Mouse (Mus musculus): ENCODE measurements around the gene Fam167b. TPM values are rescaled to one million over a fixed set of nuclear protein-coding genes. Genes with fewer than 3 reads are reported as not detected.

Fam167b gene
- total and polyA plus RNA-seq, 2 experiments from 2014 or later, result 6.1 to 6.2 TPM

DNA sequence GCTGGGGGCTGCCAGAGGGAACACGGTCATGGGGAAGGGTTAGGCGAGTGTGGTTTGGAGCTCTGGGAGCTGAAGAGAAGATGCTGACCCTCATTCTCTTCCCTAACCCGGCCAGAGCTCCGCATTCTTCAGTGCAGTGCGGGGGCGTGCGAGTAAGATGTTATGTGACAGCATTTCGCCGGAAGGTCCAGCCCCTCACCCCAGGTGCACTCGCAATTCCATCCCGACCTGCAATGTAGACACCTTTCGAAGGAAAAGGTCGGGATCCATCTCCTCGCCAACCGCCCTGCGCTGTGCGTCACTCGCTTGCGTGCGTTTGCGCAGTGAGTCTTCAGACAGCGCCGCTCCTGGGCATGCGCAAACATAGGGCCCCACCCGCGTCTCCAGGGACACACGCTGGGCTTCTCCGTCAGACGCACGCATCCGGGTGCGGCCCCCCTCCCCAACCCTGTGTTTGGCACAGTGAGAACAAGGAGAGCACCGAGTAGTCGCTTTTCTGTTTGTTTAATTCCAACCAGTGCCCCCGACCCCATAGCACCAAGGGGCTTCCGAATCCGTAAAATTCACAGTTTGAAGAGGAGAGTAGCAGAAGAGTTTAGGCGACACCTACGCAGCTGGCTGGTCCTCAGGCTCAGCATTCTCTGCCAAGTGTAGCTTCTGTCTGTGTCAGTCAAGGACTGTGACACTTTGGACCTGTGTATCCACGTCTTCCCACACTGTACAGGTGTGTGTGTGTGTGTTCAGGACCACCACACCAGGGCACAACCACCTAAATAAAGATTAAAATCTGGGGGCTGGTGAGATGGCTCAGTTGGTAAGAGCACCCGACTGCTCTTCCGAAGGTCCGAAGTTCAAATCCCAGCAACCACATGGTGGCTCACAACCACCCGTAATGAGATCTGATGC lies 40.7 kb upstream of the Fam167b start, which contains the start of gene Iqcc:
Gene Iqcc, minus strand, starts transcription at position 314 of the 906 bp plus-strand sequence.
- no peaks in the 10 kb centered on the region for H3K9me3 ChIP-seq (replicated peaks; ENCODE audit: control insufficient read depth, low read length)
- peak; percentile 92 for DNase-seq (ENCODE audit: low spot score)
- H3K27ac ChIP-seq (ENCODE audit: low read depth), result peak within 1 kb of the TSS; percentile 85
- peak within 1 kb of the TSS; percentile 64 for H3K9ac ChIP-seq (replicated peaks; ENCODE audit: low read depth, low read length)
- no peak for TF ChIP-seq CTCF (IDR thresholded peaks at IDR 0.05; ENCODE audit: low read depth)
- no peak for TF ChIP-seq EP300 (IDR thresholded peaks at IDR 0.05; ENCODE audit: low read depth)
- no peaks in the 10 kb centered on the region for H3K27me3 ChIP-seq (ENCODE audit: control insufficient read depth, insufficient read depth, low read length)
- peaks cover 20% of the 10 kb centered on the region for H3K36me3 ChIP-seq (replicated peaks; ENCODE audit: control insufficient read depth, insufficient read depth, low read length)
- H3K4me3 ChIP-seq (ENCODE audit: low read depth, low read length), result peak within 1 kb of the TSS; percentile 58
- ATAC-seq (ENCODE audit: insufficient read depth, low read depth), result peak; percentile 86
- 4% methylated on average over 43 of the region's 44 CpGs for WGBS
- peak within 1 kb of the TSS; percentile 85 for H3K4me2 ChIP-seq (ENCODE audit: low read depth, low read length)
- peaks cover 30% of the 10 kb centered on the region for H3K4me1 ChIP-seq (ENCODE audit: control insufficient read depth, insufficient read depth)

DNA sequence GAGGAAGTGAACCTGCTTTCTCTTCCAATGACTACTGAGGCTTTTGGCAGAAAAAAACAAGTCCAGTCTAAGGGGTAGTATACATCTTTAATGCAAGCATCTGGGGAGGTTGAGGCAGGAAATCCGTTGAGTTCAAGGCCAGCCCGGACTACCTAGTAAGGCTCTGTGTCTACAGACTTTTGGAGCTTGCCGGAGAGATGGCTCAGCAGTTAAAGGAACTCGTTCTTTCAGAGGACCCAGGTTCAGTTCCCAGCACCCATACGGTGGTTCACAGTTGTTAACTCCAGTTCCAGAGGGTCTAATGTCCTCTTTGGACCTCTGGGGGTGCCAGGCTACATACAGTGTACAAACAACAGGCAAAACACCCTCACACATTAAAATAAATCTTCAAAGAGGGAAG lies 39.7 kb upstream of the Fam167b start:
- ATAC-seq (ENCODE audit: insufficient read depth, low read depth) (no peak), DNase-seq (ENCODE audit: low spot score) (no peak)
- H3K9me3 ChIP-seq (replicated peaks; ENCODE audit: control insufficient read depth, low read length), result no peaks in the 10 kb centered on the region
- H3K4me1 ChIP-seq (ENCODE audit: control insufficient read depth, insufficient read depth), result peaks cover 32% of the 10 kb centered on the region
- H3K4me2 ChIP-seq (ENCODE audit: low read depth, low read length), result peak overlapping the region; percentile 85
- H3K27ac ChIP-seq (ENCODE audit: low read depth), result peak overlapping the region; percentile 85
- TF ChIP-seq EP300 (IDR thresholded peaks at IDR 0.05; ENCODE audit: low read depth) (no peak), CTCF (IDR thresholded peaks at IDR 0.05; ENCODE audit: low read depth) (no peak)
- H3K27me3 ChIP-seq (ENCODE audit: control insufficient read depth, insufficient read depth, low read length), result no peaks in the 10 kb centered on the region
- peaks cover 20% of the 10 kb centered on the region for H3K36me3 ChIP-seq (replicated peaks; ENCODE audit: control insufficient read depth, insufficient read depth, low read length)
- WGBS, result 96% methylated on average over 5 of the region's 5 CpGs
- H3K4me3 ChIP-seq (ENCODE audit: low read depth, low read length), result peak overlapping the region; percentile 58
- peak overlapping the region; percentile 64; the same call in 1 of the 2 replicates for H3K9ac ChIP-seq (replicated peaks; ENCODE audit: low read depth, low read length)

DNA sequence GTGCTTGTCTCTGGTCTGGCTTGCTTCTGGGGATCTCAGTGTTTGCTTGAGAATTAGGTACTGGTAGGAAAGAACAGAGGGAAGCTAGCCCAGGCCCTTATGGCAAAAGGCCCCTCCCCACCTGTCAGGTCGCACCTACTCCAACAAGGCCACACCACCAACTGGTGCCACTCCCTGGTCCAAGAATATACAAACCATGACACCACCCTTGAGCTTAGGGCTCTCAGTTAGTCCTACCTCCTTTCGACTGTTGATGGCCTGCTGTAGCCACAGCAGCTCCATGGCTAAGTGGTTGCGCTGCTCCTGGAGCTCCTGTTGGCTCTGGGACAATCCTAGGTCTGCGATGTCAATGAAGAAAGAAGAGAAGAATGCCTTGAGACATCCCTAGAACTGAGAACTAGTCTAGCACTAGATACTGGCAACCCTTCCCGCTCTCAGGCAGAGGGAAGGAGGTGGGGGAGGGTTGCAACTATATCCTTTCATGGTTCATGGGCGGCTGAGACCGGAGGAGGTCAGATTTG lies 38.8 kb upstream of the Fam167b start:
- Histone ChIP-seq H3K4me1 (ENCODE audit: control insufficient read depth, insufficient read depth) (peaks cover 24% of the 10 kb centered on the region), H3K9ac (replicated peaks; ENCODE audit: low read depth, low read length) (no peak overlapping the region), H3K36me3 (replicated peaks; ENCODE audit: control insufficient read depth, insufficient read depth, low read length) (peaks cover 20% of the 10 kb centered on the region), H3K4me2 (ENCODE audit: low read depth, low read length) (no peak overlapping the region), H3K27ac (ENCODE audit: low read depth) (no peak overlapping the region), H3K27me3 (ENCODE audit: control insufficient read depth, insufficient read depth, low read length) (no peaks in the 10 kb centered on the region), H3K9me3 (replicated peaks; ENCODE audit: control insufficient read depth, low read length) (no peaks in the 10 kb centered on the region), H3K4me3 (ENCODE audit: low read depth, low read length) (no peak overlapping the region)
- WGBS, result 92% methylated on average over 7 of the region's 7 CpGs
- DNase-seq (ENCODE audit: low spot score) (no peak), ATAC-seq (ENCODE audit: insufficient read depth, low read depth) (no peak)
- no peak for TF ChIP-seq CTCF (IDR thresholded peaks at IDR 0.05; ENCODE audit: low read depth)
- no peak for TF ChIP-seq EP300 (IDR thresholded peaks at IDR 0.05; ENCODE audit: low read depth)

DNA sequence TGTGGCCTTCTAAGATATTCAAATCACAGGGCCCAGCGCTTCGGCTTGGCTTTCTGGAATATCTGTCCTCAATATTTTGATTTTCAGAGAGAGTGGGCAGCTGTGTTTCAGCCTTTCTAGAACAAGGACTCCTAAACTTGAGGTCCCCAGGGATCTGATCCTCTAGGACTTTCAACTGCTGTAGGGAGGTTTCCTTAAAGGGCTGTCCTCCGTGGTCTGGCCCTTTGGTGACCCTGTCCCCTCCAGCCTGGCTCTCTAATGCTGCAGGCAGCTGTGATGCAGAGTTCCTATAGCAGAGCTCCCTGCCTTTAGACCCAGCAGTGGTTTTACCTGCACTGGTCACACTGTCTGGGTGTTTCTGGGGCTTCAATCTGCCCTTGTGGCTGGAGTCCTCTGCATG lies 38.3 kb upstream of the Fam167b start:
- TF ChIP-seq EP300 (IDR thresholded peaks at IDR 0.05; ENCODE audit: low read depth) (no peak), CTCF (IDR thresholded peaks at IDR 0.05; ENCODE audit: low read depth) (no peak)
- Histone ChIP-seq H3K4me1 (ENCODE audit: control insufficient read depth, insufficient read depth) (peaks cover 19% of the 10 kb centered on the region), H3K9ac (replicated peaks; ENCODE audit: low read depth, low read length) (no peak overlapping the region), H3K27ac (ENCODE audit: low read depth) (no peak overlapping the region), H3K27me3 (ENCODE audit: control insufficient read depth, insufficient read depth, low read length) (no peaks in the 10 kb centered on the region), H3K4me2 (ENCODE audit: low read depth, low read length) (no peak overlapping the region), H3K4me3 (ENCODE audit: low read depth, low read length) (no peak overlapping the region), H3K36me3 (replicated peaks; ENCODE audit: control insufficient read depth, insufficient read depth, low read length) (peaks cover 20% of the 10 kb centered on the region), H3K9me3 (replicated peaks; ENCODE audit: control insufficient read depth, low read length) (no peaks in the 10 kb centered on the region)
- no peak for DNase-seq (ENCODE audit: low spot score)
- 88% methylated on average over 3 of the region's 3 CpGs for WGBS
- ATAC-seq (ENCODE audit: insufficient read depth, low read depth), result no peak

DNA sequence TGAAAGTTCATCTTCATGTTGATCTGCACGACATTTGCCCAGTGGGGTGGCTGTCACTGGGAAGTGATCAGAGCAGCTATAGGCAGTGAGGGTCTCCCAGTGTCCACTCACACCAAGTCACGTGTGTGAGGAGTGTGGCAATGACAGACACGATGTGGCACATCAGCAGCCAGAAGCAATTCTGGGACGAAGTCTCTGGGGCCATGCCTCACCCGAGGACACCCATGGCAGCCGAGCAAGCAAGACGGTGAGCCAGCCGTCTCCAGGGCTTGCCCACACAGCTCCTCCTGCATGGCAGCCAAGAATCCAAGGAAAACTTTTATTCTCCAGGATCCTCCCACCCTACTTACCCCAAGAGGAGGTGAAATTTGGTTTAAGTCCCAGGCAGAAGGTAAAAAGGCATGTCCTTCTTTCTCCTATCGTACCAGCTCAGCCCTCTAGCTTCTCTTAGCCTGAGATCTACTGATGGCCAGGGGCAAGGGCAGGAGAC lies 37.5 kb upstream of the Fam167b start:
- no peak for DNase-seq (ENCODE audit: low spot score)
- Histone ChIP-seq H3K27me3 (ENCODE audit: control insufficient read depth, insufficient read depth, low read length) (no peaks in the 10 kb centered on the region), H3K4me1 (ENCODE audit: control insufficient read depth, insufficient read depth) (peaks cover 19% of the 10 kb centered on the region), H3K36me3 (replicated peaks; ENCODE audit: control insufficient read depth, insufficient read depth, low read length) (peaks cover 19% of the 10 kb centered on the region), H3K27ac (ENCODE audit: low read depth) (no peak overlapping the region), H3K4me3 (ENCODE audit: low read depth, low read length) (no peak overlapping the region), H3K4me2 (ENCODE audit: low read depth, low read length) (no peak overlapping the region), H3K9me3 (replicated peaks; ENCODE audit: control insufficient read depth, low read length) (no peaks in the 10 kb centered on the region), H3K9ac (replicated peaks; ENCODE audit: low read depth, low read length) (no peak overlapping the region)
- no peak for ATAC-seq (ENCODE audit: insufficient read depth, low read depth)
- TF ChIP-seq EP300 (IDR thresholded peaks at IDR 0.05; ENCODE audit: low read depth), result no peak
- no peak for TF ChIP-seq CTCF (IDR thresholded peaks at IDR 0.05; ENCODE audit: low read depth)
- WGBS, result 85% methylated on average over 9 of the region's 9 CpGs

Measured in heart, postnatal 0 days (tissue).